Mouse (Mus musculus) testis, adult 2 months (tissue): ENCODE measurements around the gene Cox7b2. TPM values are rescaled to one million over a fixed set of nuclear protein-coding genes. Genes with fewer than 3 reads are reported as not detected.

ENCODE experiments used
- H3K27ac ChIP-seq: fragments of 200-500 bp; 2 replicates; pipeline ENCODE4 v1.5.1; 2012; ENCODE audit warnings: low read depth, low read length; ENCODE audit not compliant: control insufficient read depth, insufficient read depth
- H3K27me3 ChIP-seq: fragments of 200-500 bp; 2 replicates; pipeline ENCODE4 v1.6.1; 2012; ENCODE audit warnings: mild to moderate bottlenecking, low read length, moderate library complexity; ENCODE audit not compliant: control insufficient read depth, insufficient read depth
- H3K36me3 ChIP-seq: fragments of 200-500 bp; 2 replicates; pipeline ENCODE4 v1.6.1; 2012; ENCODE audit warnings: mild to moderate bottlenecking, low read length; ENCODE audit not compliant: control insufficient read depth, insufficient read depth
- H3K4me1 ChIP-seq: fragments of 200-500 bp; 2 replicates; pipeline ENCODE4 v1.6.1; 2012; ENCODE audit warnings: low read length; ENCODE audit not compliant: control insufficient read depth, insufficient read depth
- H3K4me3 ChIP-seq: fragments of 200-500 bp; 2 replicates; pipeline ENCODE4 v1.5.1; 2012; ENCODE audit warnings: low read depth, mild to moderate bottlenecking, low read length, moderate library complexity, mixed read lengths; ENCODE audit not compliant: control insufficient read depth
- CTCF ChIP-seq: fragments of 200-500 bp; IDR thresholded peaks from 2 replicates; pipeline ENCODE4 v1.5.1; 2012; ENCODE audit warnings: low read depth, mild to moderate bottlenecking, inconsistent platforms, low read length, moderate library complexity; ENCODE audit not compliant: control insufficient read depth, insufficient read depth, insufficient replicate concordance
- POLR2A ChIP-seq: fragments of 200-500 bp; IDR thresholded peaks from 2 replicates; pipeline ENCODE4 v1.6.1; 2012; ENCODE audit warnings: low read depth, mild to moderate bottlenecking, inconsistent platforms, low read length, moderate library complexity; ENCODE audit not compliant: control insufficient read depth
- polyA plus RNA-seq: library from polyadenylated mRNA; depleted of rRNA; stranded (reverse); fragments of >200 nt; gene quantifications from 2 replicates; pipeline ENCODE4 v1.2.3, GENCODE M21; 2012; rRNA removed

The Cox7b2 gene
- polyA plus RNA-seq, 1 experiment, result 183 TPM

DNA sequence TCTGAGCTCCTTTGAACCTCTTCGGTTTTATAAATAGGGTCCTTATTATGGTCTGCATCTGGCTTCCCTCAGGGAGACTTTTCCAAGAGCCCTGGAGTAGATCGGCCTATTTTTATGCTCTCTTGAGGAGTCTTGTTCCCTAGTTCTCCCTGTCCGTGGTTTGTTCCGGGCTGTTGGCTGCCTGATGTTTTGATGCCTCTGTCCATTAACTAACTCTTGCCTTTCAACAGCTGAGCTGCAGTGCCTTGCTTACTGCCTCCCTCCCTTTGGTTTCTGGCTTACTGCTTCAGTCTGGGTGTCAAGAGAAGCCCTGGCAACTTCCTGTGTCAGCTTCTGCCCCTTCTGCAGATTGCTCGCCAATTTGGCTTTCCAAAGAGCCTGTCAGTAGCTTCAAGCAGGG, 52.4 kb downstream of the Cox7b2 start:
- no peaks in the 10 kb centered on the region for H3K36me3 ChIP-seq
- H3K27ac ChIP-seq, result no peak overlapping the region
- no peak overlapping the region for H3K4me3 ChIP-seq
- no peaks in the 10 kb centered on the region for H3K27me3 ChIP-seq
- TF ChIP-seq CTCF (no peak), POLR2A (no peak)
- H3K4me1 ChIP-seq, result no peaks in the 10 kb centered on the region

DNA sequence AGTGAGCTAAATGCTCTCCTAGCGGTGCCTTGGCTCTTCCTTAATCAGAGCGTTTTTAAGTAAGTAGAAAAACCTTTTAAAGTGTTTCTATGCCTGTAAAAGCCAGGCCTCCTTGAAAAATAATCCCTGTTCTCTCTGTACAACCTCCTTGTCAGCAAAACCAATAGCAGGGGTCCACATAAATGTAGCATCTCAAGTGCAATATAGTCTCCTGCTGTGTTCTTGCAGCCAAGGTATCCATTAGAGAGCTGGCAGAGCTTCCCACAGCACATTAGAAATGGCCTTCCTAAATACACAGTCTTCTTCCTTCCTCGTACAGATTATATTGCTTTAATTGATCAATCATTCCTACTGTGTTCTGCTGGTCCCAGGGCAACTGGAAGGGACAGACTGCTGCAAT, 91.0 kb downstream of the Cox7b2 start:
- Histone ChIP-seq H3K27me3 (no peaks in the 10 kb centered on the region), H3K27ac (no peak overlapping the region), H3K36me3 (no peaks in the 10 kb centered on the region), H3K4me3 (no peak overlapping the region), H3K4me1 (no peaks in the 10 kb centered on the region)
- TF ChIP-seq POLR2A (no peak), CTCF (no peak)

DNA sequence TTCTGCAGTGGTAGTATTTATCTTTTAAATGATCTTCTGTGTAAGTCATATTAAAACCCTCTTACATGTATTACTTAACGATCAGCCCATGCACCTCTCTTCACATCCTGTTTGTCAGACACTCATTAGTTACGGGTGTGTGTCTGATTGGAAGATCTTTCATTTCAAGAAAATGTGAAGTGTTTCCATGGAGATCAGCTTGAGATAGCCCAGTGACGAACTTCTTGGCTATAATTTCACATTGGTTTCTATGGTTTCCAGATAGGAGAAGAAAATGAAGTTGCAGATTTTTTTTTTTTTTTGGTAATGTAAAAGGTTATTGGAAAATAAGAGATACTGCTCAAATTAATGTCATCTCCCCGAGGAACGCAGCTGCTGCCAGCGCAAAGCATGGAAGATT, 107.8 kb downstream of the Cox7b2 start:
- no peak for TF ChIP-seq POLR2A
- TF ChIP-seq CTCF, result no peak
- Histone ChIP-seq H3K4me1 (no peaks in the 10 kb centered on the region), H3K27me3 (no peaks in the 10 kb centered on the region), H3K27ac (no peak overlapping the region), H3K4me3 (no peak overlapping the region), H3K36me3 (no peaks in the 10 kb centered on the region)

Other genes starting within 250 kb of the Cox7b2 start
- 0.11 and 0.35 TPM in 2 replicates for gene Gabrb1, start 109.9 kb upstream of the Cox7b2 start, polyA plus RNA-seq
- gene Gabra4, start 110.1 kb upstream of the Cox7b2 start, polyA plus RNA-seq, result 0.14 and 0.20 TPM in 2 replicates